Mouse (Mus musculus) regulatory T cell (primary cell): Measurements from ENCODE around the gene Noc2l.

ENCODE experiments used
- in situ Hi-C: fragments of 300-600 bp; cut with MboI, MseI; formaldehyde crosslinking; loops from one replicate; pipeline ENCODE4 v1.15.1; 2025; ENCODE audit warnings: high pct_unique_total_duplicates

Gene Noc2l

DNA sequence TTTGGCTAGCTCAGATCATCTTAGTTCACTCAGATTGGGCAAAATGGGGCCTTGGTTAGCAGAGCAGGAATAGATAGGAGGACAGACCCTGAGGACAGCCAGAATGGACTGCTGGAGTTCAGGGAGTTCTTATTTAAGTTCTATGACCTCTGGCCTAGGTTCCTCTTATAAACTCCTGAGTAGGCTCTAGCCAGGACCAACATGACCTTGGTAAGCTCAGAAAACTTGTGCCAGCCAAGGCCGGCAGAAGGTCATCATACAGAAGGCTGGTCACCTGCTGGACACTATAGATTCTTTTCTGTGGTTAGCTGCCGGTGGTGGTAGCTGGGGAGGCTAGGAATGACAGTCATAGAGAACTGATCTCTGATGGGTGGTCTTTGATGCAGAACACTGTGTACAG lies 19.6 kb upstream of the Noc2l start:
- in situ Hi-C loops: no loop called here

DNA sequence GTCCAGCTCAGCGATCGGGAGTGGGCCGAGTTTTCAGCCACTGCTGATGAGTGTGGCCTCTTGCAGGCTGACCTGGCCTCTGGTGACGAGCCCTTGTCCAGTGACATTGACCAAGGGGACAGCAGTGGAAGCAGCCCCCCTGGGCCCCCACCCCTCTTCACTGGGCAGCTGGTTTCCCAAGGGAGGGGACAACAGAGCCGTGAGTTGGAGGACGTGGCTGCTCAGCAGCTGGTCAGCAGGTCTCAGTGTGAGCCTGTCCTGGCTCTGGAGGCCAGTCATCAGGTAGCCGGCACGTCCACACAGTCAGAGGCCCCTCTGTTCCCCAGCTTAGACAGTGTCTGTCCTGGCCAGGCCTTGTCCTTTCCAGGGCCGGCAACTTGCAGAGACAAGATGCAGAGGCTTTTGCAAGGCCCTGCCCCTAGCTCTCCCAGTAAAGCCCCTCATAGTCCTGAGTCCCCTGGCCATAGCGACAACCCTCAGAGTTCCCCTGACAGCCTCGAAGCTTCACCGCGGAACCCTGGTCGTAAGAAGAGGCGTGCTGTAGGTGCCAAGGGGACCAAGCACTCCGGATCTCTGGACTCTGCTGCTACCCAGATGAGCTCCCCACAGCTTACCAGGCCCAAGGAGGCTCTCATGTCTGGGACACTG lies 18.7 kb upstream of the Noc2l start:
- in situ Hi-C loops: no loop called here

DNA sequence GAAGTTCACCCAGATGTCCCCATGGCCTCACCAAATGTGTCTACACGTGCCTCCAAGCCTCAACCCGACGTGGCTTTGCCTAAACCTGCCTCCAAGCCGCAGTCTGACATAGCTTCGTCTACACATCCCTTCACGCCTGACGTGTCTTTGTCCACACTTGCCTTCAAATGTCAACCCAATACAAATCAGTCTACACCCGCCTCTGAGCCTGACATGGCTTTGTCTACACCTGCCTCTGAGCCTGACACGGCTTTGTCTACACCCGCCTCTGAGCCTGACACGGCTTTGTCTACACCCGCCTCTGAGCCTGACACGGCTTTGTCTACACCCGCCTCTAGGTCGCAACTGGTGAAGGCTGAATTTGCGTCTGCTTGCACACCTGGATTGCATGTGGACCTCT lies 18.0 kb upstream of the Noc2l start:
- in situ Hi-C loops: no loop called here

DNA sequence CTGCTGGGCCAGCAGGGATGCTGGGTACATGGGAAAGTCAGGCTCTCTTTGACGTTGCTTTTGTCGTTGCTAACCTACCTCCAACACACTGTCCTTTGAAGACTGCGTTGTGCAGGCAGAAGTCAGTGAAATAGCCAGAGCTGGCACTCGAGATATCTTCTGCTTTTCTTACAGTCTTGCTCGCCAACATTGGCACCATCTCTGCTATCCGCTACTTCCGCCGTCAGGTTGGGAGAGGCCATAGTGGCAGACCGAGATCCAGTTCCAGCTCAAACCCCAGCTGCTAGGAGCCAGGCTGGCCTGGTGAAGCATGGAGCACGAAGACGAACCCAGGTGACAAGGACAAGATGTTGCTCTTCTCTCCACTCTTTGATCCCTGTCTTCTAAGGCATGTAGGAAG lies 15.9 kb upstream of the Noc2l start:
- in situ Hi-C loops: no loop called here

DNA sequence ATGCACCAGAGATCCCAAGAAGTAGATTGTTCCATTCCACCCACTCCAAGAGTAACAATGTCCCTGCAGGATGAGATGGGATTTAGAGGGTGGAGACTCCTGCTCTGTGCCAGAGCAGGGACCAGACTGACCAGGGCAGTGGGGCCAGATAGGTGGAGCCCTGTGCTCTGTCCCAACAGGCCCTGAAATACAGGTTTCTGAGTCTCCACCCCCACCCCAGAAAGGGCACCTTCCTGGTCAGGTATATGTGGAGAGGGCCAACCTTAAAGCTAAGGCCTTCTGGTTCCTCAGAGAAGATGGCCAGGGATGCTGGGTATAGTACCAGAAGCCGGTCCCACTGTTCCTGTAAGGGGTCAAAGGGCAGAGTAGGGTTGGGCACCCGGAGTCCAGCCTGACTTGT lies 11.5 kb upstream of the Noc2l start:
- in situ Hi-C loops: no loop called here

DNA sequence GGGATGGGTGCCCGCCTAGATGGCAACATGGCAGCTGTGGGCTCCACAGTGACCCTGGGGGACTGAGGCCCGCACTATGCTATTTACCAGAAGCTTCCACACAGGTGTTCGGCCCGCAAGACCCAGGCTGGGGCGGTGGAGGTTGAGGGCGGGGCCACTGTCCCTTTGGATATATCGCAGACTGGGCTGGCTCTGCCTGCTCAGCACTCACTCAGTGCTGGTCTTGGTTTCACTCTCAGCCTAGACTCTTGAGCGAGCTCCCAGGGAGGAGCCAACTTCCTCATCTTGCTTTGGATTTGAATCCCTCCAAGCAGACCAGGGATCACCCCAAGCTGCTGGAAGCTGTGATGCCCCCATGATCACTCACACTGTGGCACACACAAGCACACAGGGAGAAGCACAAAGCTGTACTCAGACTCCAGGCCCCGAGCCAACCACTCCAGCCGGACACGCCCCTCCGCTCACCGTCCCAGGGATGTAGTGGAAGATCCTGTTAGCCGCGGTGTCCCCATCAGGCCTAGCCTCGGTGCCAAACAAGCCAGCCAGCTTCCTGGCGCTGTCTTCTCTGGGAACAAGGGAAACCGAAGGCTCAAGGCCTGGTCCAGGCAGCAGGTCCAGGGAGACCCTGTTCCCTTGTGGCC lies 7.9 kb upstream of the Noc2l start:
- in situ Hi-C loops: no loop called here

DNA sequence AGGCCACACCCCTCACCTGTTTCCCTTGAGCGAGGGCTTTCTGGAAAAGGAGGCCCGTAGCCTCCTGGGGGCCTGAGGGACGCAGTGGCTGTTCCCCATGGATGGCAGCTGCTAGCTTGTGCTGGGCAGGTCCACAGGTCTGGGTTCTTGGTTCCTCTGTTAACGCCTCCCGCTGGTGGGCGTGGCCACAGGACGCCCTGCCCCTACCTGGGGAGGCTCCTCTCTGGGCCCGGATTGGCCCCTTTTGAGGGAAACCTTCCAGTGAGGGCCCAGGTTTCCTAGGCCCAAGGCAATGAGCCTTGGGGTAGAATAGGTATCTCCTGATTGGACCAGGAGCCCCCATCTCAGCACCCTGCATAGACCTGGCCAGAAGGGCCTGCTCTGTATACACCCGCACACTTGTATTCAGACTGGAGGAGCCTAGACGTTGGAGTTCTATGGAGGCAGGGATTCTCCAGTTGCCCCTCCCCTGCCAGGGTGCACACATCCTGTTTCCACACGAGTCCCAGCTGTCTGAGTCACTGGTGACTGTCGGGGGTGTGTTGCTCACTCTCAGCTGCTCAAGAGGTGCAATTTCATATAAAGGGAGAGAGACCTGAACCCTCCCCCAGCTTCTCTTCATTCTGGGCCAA lies 7.3 kb upstream of the Noc2l start:
- in situ Hi-C loops: no loop called here

DNA sequence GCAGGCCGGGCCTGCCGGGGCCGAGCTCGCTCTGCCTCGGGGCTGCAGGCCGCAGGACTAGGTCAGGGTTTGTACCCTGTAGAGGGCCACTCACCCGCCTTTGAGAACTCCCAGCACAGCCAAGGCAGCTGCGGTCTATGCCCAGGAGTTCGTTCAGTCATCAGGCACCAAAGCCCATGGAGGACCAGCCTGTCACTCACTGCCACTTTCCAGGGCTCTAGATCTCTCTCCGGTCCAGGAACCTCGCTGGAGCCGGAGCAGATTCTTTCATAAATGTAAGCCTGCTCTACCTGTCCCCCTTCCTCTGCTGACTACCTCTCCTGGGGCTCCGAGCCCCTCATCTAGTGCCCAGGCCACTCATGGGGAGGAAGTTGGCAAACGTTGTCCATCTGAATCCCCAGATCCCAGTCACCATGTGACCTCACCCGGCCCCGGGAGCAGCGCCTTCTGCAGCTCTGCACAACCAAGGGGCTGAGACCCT lies 1.7 kb upstream of the Noc2l start:
- in situ Hi-C loops: no loop called here

DNA sequence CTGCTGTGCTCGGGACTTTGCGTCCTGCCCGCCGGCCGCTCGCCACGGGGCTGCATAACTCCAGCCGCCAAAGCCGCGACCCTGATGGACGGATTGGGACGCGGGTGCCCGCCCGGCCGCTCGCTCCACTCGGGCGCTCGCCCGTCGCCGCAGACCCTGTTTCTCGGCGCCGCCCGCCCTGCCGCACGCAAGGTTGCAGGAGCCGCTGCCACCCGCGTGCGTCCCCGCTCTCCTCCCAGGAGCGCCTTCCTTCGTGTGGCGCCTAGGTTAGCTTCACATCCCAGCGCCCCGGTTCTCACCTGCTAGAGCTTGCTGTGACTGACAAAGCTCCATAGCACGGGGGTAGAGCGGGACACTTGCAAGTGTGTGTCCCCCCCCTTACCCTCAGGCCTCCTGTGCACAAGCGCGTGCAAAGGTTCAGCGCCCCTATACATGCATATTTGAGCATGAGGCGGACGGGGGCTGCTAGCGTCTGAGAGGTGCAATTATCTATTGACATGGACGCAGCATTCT lies 1.1 kb upstream of the Noc2l start, which contains the start of gene Plekhn1:
Gene Plekhn1 (minus strand): TSS at position 157 of the 513 bp plus-strand sequence.
- in situ Hi-C loops: no loop called here

DNA sequence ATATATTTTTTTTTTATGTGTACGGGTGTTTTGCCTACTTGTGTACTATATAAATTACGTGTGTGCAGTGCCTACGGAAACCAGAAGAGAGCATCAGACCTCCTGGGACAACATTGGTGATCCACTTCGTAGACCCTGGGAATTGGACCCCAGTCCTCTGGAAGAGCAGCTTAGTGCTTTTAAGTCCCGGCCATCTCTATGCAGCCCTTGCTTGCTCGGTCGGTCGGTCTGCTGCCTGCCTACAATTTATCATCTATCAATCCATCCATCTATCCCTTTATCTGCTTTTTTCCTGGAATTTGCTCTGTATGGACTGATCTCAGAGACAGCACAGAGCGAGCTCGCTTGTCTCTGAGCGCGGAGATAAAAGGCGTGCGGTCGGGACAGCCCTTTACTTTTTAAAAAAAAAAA lies 445 bp upstream of the Noc2l start:
- in situ Hi-C loops: no loop called here

DNA sequence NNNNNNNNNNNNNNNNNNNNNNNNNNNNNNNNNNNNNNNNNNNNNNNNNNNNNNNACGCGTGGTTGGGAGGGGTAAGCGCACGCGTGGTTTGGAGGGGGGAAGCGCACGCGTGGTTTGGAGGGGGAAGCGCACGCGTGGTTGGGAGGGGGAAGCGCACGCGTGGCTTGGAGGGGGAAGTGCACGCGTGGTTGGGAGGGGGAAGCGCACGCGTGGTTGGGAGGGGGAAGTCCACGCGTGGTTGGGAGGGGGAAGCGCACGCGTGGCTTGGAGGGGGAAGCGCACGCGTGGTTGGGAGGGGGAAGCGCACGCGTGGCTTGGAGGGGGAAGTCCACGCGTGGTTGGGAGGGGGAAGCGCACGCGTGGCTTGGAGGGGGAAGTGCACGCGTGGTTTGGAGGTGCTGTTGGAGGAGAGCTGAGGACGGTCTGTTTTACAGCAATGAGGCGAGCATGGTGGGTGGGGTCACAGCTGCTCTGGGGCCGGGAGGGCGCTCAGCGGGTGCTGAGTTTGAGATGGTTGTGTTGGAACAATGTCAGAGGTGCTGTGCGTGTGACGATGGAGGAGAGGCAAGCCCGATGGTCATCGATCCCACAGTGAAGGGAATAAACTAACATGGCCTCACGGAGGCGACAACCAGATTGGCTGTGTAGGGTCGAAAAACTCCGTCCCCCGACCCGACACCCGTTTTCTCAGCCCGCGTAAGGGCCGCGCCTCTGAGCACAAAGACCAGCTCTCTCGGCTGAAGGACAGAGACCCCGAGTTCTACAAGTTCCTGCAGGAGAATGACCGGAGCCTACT lies 1.0 kb downstream of the Noc2l start:
- in situ Hi-C loops: no loop called here

DNA sequence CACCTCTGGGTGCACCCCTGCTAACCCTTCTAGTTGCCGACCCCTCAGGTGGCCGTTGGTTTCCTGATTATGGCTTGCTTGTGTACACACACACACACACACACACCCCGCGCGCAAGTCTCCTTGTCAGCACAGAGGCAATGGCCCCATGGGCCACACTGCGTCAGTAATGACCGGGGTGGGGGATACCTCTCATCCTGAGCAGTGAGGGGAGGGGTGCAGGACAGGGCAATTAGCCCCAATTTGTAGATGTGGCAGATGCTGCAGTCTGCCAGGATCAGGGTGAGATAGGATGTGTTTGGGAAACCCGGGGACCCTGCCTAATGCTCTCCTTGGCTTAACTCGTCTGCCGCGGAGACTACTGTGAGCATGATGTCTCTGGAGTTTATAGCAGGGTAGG lies 13.8 kb downstream of the Noc2l start:
- in situ Hi-C loops: loop anchor here (5.0 kb wide), 1 partner anchor 93 kb away; no protein-coding TSS in a partner anchor

DNA sequence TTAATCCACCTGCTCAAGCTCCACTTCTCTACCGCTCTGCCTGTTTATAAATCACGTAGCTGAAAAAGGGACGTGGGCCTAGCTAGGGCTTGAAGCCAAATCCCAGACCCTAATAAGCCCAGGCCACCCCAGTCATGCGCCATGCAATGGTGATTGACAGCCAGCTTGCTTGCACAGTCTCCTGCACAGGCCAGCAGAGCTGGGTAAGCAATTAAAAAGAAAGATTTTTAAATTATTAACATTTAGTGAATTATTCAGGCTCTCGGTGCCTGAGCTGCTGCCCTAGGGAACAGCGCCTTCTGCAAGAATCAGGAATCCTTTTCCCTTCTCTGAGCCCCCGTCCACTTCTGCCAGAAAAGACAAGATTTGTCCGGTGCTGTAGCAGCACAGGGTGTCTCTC lies 15.3 kb downstream of the Noc2l start:
- in situ Hi-C loops: no loop called here

DNA sequence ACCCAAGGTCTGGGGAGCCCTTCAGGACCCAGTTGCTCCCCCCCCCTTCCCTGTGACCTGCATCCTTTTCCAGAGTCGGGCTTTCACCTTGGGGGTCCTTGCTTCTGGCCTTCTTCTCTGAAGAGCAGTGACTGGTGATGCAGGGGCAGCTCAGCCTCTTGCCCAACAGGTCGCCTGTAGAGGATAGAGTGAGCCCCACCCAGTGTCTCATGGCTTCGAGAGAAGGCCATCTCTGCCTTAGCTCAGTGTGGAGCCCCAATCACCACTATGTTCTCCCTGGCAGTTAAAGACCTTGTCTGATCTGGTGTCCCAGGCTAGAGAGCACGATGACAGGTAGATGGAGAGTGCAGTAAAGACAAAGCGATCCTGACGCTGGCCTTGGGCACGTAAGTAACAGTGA lies 16.3 kb downstream of the Noc2l start:
- in situ Hi-C loops: no loop called here

DNA sequence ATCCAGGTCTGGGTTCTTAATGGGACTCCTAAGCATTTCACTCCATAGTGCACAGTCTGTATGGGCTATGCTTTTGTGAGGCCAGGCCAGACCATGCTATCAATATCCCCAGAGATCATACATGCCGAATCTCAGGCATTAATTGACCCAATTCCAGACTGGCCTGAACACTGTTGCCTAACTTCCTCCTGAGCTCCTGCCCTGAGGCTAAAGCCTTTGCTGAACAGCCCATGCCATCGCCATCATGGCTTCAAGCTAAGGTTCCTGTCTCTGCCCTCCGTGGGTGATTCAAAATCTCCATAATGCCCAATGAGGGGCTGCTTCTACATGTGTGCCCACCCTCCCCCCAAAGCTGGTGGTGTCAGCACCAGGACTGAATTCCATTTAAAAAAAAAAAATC lies 16.8 kb downstream of the Noc2l start:
- in situ Hi-C loops: no loop called here

DNA sequence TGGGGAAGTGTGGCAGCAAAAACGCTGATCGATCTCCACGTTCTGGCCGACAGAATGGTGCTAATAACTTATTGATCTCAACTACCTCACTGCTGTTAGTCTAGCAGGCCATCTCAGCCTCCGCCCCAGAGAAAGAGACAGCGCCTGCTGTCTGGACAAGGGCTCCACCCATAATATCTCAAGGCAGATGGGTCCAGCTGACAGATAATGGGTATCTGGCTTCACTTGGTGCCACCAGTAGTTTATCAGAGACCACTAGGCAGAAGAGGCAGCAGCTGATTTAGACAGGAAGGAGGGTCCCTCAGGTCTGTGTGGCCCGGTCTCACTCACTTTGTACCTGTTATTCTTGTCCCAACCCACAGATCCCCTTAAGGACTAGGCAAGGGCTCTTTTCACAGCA lies 17.2 kb downstream of the Noc2l start:
- in situ Hi-C loops: no loop called here

DNA sequence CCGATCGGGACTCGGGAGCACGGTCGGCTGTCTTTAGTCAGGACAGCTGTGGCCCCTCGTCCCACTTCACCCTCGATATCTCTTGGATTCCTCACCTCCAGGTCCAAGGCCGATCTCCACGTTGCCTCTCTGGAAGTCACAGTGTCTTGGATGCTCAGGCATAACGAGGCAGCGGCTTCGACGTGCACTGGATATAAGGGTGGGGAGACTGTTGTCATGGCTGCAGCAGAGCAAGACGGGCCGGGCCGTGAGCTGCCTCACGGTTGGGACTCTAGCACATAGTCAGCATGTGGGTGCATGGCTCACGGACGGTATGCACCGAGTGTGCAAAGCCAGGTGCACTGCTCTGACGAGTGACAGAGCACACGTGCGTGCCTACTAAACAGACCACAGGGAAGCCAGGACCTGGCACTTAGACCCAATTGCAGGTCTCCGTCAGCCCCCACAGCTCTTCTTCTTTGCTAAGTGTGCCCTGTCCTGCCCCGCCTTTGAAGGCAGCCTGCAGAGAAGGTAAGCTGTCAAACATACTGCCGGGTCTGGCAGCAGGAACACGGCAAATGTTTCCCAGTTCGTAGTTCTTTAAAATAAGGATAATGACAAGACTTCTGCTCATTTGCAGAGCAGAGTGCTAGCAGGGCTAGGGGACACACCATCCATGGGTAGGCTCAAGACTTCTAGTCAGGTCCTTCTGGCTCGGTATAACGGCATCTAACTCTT lies 18.7 kb downstream of the Noc2l start:
- in situ Hi-C loops: no loop called here

DNA sequence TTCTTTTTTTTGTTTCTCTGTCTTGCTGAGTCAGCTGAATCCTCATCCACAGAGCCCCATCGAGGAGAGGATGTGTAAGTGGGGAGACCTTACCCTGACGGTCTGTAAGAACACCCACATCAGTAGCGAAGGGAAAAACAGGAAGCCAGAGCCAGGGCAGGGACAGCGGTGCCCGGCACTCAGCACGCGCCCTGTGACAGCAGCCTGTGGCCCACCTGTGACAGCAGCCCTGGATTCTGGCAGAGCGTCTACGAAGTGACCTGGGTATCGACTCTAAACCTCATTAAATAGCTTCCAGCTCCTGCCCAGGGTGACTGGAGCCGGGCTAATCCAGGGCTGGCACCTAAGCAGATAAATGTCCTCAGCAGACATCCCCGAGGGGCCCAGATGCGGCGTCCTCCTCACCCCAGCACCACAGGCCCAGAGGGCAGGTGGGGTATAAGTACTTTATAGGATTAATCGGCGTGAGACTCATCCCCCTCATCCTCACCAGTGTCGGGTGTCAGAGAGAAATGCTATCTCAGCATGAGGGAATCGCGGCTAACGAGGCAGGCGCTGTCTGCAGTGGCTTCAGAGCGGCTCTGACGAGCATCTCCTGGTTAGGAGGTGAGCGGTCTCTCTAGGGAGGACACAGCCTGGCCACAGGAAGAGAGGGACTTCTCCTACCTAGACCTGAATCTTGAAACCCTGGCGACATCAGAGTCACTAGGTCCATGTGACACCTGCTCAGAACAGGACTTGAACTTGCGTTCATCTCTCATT lies 19.4 kb downstream of the Noc2l start, which contains the start of gene Samd11:
Gene Samd11 (minus strand): TSS at position 580 of the 762 bp plus-strand sequence.
- in situ Hi-C loops: no loop called here
